Mouse (Mus musculus): Measurements from ENCODE around the gene Gid8. TPM values are rescaled to one million over a fixed set of nuclear protein-coding genes. Genes with fewer than 3 reads are reported as not detected.

Gene Gid8
- polyA plus RNA-seq, 1 experiment from 2014 or later = 50.3 TPM

- under 1% methylated on average over 66 of the region's 66 CpGs for WGBS
- Histone ChIP-seq H3K36me3 (0 out of 2 replicates have a peak, but pooled peaks cover 6% of the 10 kb centered on the region), H3K9me3 (no peaks in the 10 kb centered on the region), H3K4me3 (peak overlapping the region; percentile 91), H3K27me3 (ENCODE audit: insufficient read depth, poor library complexity, severe bottlenecking) (no peaks in the 10 kb centered on the region), H3K27ac (peak overlapping the region; percentile 99), H3K4me1 (peaks cover 29% of the 10 kb centered on the region)
- DNase-seq (ENCODE audit: low spot score) = peak; percentile 97
Observed at GRCm38 (mm10) chr2:180701767-180702621, 7.9 kb upstream of the Gid8 start.

GRCm38 (mm10) chr2:180702701-180703149, 7.2 kb upstream of the Gid8 start:
- Histone ChIP-seq H3K4me3 (peak overlapping the region; percentile 91), H3K9me3 (no peaks in the 10 kb centered on the region), H3K36me3 (0 out of 2 replicates have a peak, but pooled peaks cover 6% of the 10 kb centered on the region), H3K4me1 (peaks cover 29% of the 10 kb centered on the region), H3K27me3 (ENCODE audit: insufficient read depth, poor library complexity, severe bottlenecking) (no peaks in the 10 kb centered on the region), H3K27ac (peak overlapping the region; percentile 99)
- 38% methylated on average over 4 of the region's 4 CpGs for WGBS
- no peak for DNase-seq (ENCODE audit: low spot score)

GRCm38 (mm10) chr2:180703175-180703574, 6.7 kb upstream of the Gid8 start:
- no peak for DNase-seq (ENCODE audit: low spot score)
- peak overlapping the region; percentile 99; the same call in 1 of the 2 replicates for H3K27ac ChIP-seq
- no peaks in the 10 kb centered on the region for H3K27me3 ChIP-seq (ENCODE audit: insufficient read depth, poor library complexity, severe bottlenecking)
- H3K36me3 ChIP-seq = 0 out of 2 replicates have a peak, but pooled peaks cover 6% of the 10 kb centered on the region
- no peaks in the 10 kb centered on the region for H3K9me3 ChIP-seq
- peak overlapping the region; percentile 91 for H3K4me3 ChIP-seq
- 68% methylated on average over 5 of the region's 5 CpGs for WGBS
- peaks cover 30% of the 10 kb centered on the region for H3K4me1 ChIP-seq

- no peak overlapping the region for H3K27ac ChIP-seq
- H3K36me3 ChIP-seq = 0 out of 2 replicates have a peak, but pooled peaks cover 6% of the 10 kb centered on the region
- no peaks in the 10 kb centered on the region for H3K9me3 ChIP-seq
- peaks cover 36% of the 10 kb centered on the region for H3K4me1 ChIP-seq
- H3K27me3 ChIP-seq (ENCODE audit: insufficient read depth, poor library complexity, severe bottlenecking) = no peaks in the 10 kb centered on the region
- no peak overlapping the region for H3K4me3 ChIP-seq
- no peak for DNase-seq (ENCODE audit: low spot score)
- WGBS = 78% methylated on average over 3 of the region's 3 CpGs
Observed at GRCm38 (mm10) chr2:180703645-180704359, 6.1 kb upstream of the Gid8 start.

GRCm38 (mm10) chr2:180704591-180704990, 5.3 kb upstream of the Gid8 start:
- Histone ChIP-seq H3K4me3 (no peak overlapping the region), H3K27me3 (ENCODE audit: insufficient read depth, poor library complexity, severe bottlenecking) (no peaks in the 10 kb centered on the region), H3K4me1 (peaks cover 34% of the 10 kb centered on the region), H3K9me3 (no peaks in the 10 kb centered on the region), H3K36me3 (0 out of 2 replicates have a peak, but pooled peaks cover 6% of the 10 kb centered on the region), H3K27ac (no peak overlapping the region)
- no peak for DNase-seq (ENCODE audit: low spot score)
- WGBS = 87% methylated on average over 8 of the region's 8 CpGs

- no peaks in the 10 kb centered on the region for H3K9me3 ChIP-seq
- no peak overlapping the region for H3K4me3 ChIP-seq
- H3K27ac ChIP-seq = no peak overlapping the region
Observed at GRCm38 (mm10) chr2:180705066-180705465, 4.9 kb upstream of the Gid8 start.

GRCm38 (mm10) chr2:180705975-180706374, 3.9 kb upstream of the Gid8 start:
- Histone ChIP-seq H3K27me3 (ENCODE audit: insufficient read depth, poor library complexity, severe bottlenecking) (no peaks in the 10 kb centered on the region), H3K4me1 (peaks cover 25% of the 10 kb centered on the region), H3K36me3 (0 out of 2 replicates have a peak, but pooled peaks cover 6% of the 10 kb centered on the region), H3K9me3 (no peaks in the 10 kb centered on the region), H3K4me3 (no peak overlapping the region), H3K27ac (no peak overlapping the region)
- DNase-seq (ENCODE audit: low spot score) = no peak
- 90% methylated on average over 5 of the region's 5 CpGs for WGBS

More at GRCm38 (mm10) chr2:180705066-180705465, 4.9 kb upstream of the Gid8 start:
- Histone ChIP-seq H3K27me3 (ENCODE audit: insufficient read depth, poor library complexity, severe bottlenecking) (no peaks in the 10 kb centered on the region), H3K36me3 (0 out of 2 replicates have a peak, but pooled peaks cover 6% of the 10 kb centered on the region), H3K4me1 (peaks cover 29% of the 10 kb centered on the region)
- DNase-seq (ENCODE audit: low spot score) = no peak
- 83% methylated on average over 3 of the region's 3 CpGs for WGBS

GRCm38 (mm10) chr2:180709023-180709922, 644 bp upstream of the Gid8 start:
- peak overlapping the region; percentile 99 for H3K27ac ChIP-seq
- peaks cover 18% of the 10 kb centered on the region for H3K4me1 ChIP-seq
- peak overlapping the region; percentile 100 for H3K4me3 ChIP-seq
- WGBS = under 1% methylated on average over 39 of the region's 39 CpGs
- peaks cover 18% of the 10 kb centered on the region for H3K36me3 ChIP-seq
- DNase-seq (ENCODE audit: low spot score) = no peak
- no peaks in the 10 kb centered on the region for H3K27me3 ChIP-seq (ENCODE audit: insufficient read depth, poor library complexity, severe bottlenecking)
- H3K9me3 ChIP-seq = no peaks in the 10 kb centered on the region

- 2% methylated on average over 64 of the region's 64 CpGs for WGBS
- Histone ChIP-seq H3K27ac (peak overlapping the region; percentile 99), H3K4me1 (peaks cover 18% of the 10 kb centered on the region), H3K36me3 (peaks cover 25% of the 10 kb centered on the region), H3K4me3 (peak overlapping the region; percentile 100), H3K27me3 (ENCODE audit: insufficient read depth, poor library complexity, severe bottlenecking) (no peaks in the 10 kb centered on the region), H3K9me3 (no peaks in the 10 kb centered on the region)
- DNase-seq (ENCODE audit: low spot score) = no peak
Observed at GRCm38 (mm10) chr2:180710276-180711155, 599 bp downstream of the Gid8 start.

GRCm38 (mm10) chr2:180711527-180711926, 1.6 kb downstream of the Gid8 start:
- WGBS = 69% methylated on average over 4 of the region's 4 CpGs
- Histone ChIP-seq H3K27ac (peak overlapping the region; percentile 99), H3K27me3 (ENCODE audit: insufficient read depth, poor library complexity, severe bottlenecking) (no peaks in the 10 kb centered on the region), H3K4me3 (peak overlapping the region; percentile 100), H3K4me1 (peaks cover 18% of the 10 kb centered on the region), H3K9me3 (no peaks in the 10 kb centered on the region), H3K36me3 (peaks cover 28% of the 10 kb centered on the region)
- DNase-seq (ENCODE audit: low spot score) = no peak

GRCm38 (mm10) chr2:180712037-180712689, 2.2 kb downstream of the Gid8 start:
- Histone ChIP-seq H3K36me3 (peaks cover 34% of the 10 kb centered on the region), H3K4me1 (peaks cover 18% of the 10 kb centered on the region), H3K27me3 (ENCODE audit: insufficient read depth, poor library complexity, severe bottlenecking) (no peaks in the 10 kb centered on the region), H3K9me3 (no peaks in the 10 kb centered on the region), H3K4me3 (no peak overlapping the region), H3K27ac (no peak overlapping the region)
- no peak for DNase-seq (ENCODE audit: low spot score)
- WGBS = 85% methylated on average over 5 of the region's 5 CpGs
